Mouse (Mus musculus) stomach, embryonic 15.5 days (tissue): ENCODE measurements around the gene Prr5. TPM values are rescaled to one million over a fixed set of nuclear protein-coding genes. Genes with fewer than 3 reads are reported as not detected.

Experiments
- ATAC-seq: fragments of 200-750 bp; cut with Nextera tagmentation; 2 replicates; pipeline ENCODE4 v1.8.0; 2017; ENCODE audit warnings: low read depth, moderate number of reproducible peaks, moderate TSS enrichment; ENCODE audit not compliant: insufficient read depth, low FRiP score
- H3K27ac ChIP-seq: fragments of 300-500 bp; sonication (generic); 2 replicates; pipeline ENCODE4 v1.5.1; 2015; ENCODE audit warnings: mild to moderate bottlenecking, inconsistent platforms
- H3K27me3 ChIP-seq: fragments of 300-500 bp; sonication (generic); replicated peaks from 2 replicates; pipeline ENCODE4 v1.6.1; 2015; ENCODE audit warnings: inconsistent platforms
- H3K36me3 ChIP-seq: fragments of 300-500 bp; sonication (generic); 2 replicates; pipeline ENCODE4 v1.6.1; 2015; ENCODE audit warnings: inconsistent platforms
- H3K4me1 ChIP-seq: fragments of 300-500 bp; sonication (generic); 2 replicates; pipeline ENCODE4 v1.6.1; 2015; ENCODE audit warnings: inconsistent platforms
- H3K4me2 ChIP-seq: fragments of 300-500 bp; sonication (generic); 2 replicates; pipeline ENCODE4 v1.6.1; 2015; ENCODE audit warnings: mild to moderate bottlenecking, inconsistent platforms
- H3K4me3 ChIP-seq: fragments of 300-500 bp; sonication (generic); replicated peaks from 2 replicates; pipeline ENCODE4 v1.5.1; 2015; ENCODE audit warnings: inconsistent platforms
- H3K9ac ChIP-seq: fragments of 300-500 bp; sonication (generic); 2 replicates; pipeline ENCODE4 v1.6.1; 2015; ENCODE audit warnings: inconsistent platforms
- H3K9me3 ChIP-seq: fragments of 300-500 bp; sonication (generic); 2 replicates; pipeline ENCODE4 v1.6.1; 2016; ENCODE audit warnings: inconsistent platforms
- WGBS: fragments of 180-500 bp; shearing (Covaris S2); methylation state at CpG from one replicate; pipeline ENCODE4 v1.1.7; 2015; 5-methylcytosine and 5-hydroxymethylcytosine counted together
- polyA plus RNA-seq: library from polyadenylated mRNA; unstranded; fragments of >200 nt; fragmentation: Nextera tagmentation; extraction: Ambion mirVana; gene quantifications from 2 replicates; pipeline ENCODE4 v1.2.1, GENCODE M21; 2015

Prr5 gene
- polyA plus RNA-seq, 1 experiment from 2014 or later: 40.1 TPM

DNA sequence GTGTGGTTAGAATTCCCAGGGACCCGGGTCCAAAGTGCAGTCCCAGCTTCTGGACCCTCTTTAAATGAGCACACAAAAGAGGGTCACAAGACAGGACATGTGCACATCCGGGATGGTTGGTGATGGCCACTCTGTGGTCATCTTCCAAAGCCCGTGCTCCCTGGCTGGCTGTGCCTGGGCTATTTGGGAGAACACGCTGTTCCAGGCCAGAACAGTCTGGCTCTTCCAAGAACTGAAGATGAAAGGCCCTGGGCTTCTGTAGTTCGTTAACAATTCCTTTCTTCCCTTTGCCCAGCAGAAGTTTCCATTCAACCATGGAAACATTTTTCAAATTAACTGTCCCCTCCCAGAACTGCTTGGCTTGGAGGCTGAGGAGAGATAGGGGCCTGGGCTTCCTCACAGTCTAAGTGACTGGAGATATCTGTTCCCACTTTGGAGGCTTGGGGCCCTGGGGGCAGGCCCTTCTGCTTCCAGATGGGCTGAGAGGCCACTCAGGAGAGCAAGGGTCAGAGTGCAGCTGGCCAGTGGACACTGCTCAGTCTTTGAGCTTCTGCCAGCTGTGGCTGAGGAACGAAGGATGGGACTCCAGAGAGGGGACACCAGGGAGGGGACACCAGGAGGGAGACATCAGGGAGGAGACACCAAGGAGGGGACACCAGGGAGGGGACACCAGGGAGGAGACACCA is 29.8 kb upstream of the Prr5 start:
- H3K27me3 ChIP-seq: no peaks in the 10 kb centered on the region
- no peaks in the 10 kb centered on the region for H3K9me3 ChIP-seq
- peaks cover 11% of the 10 kb centered on the region for H3K4me1 ChIP-seq
- H3K4me3 ChIP-seq: no peak overlapping the region
- no peak overlapping the region for H3K9ac ChIP-seq
- ATAC-seq: peak; percentile 56
- peak overlapping the region; percentile 70 for H3K27ac ChIP-seq
- no peak overlapping the region for H3K4me2 ChIP-seq
- 39% methylated on average over 6 of the region's 6 CpGs for WGBS
- no peaks in the 10 kb centered on the region for H3K36me3 ChIP-seq

DNA sequence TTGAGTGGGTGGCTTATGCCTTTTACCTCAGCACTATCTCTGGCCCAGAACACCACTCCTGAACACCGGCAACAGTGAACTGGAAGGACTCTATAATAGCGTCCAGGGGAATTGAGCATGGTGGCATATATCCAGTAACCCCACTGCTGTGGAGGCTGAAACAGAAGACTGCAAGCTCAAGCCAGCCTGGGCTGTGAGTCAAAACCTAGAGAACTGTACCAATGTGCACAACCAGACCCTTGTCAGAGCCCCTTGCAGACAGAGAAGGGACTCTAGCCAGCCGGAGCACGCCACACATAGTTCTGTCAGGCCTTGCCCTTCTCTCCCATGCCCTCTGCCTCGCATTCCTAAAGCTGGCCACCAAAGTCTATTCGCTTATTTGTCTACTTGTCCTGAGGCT is 28.7 kb upstream of the Prr5 start:
- H3K36me3 ChIP-seq: no peaks in the 10 kb centered on the region
- no peak overlapping the region for H3K27ac ChIP-seq
- H3K9ac ChIP-seq: no peak overlapping the region
- no peak overlapping the region for H3K4me3 ChIP-seq
- H3K4me1 ChIP-seq: peaks cover 11% of the 10 kb centered on the region
- H3K27me3 ChIP-seq: no peaks in the 10 kb centered on the region
- no peaks in the 10 kb centered on the region for H3K9me3 ChIP-seq
- no peak for ATAC-seq
- 70% methylated on average over 6 of the region's 6 CpGs for WGBS
- H3K4me2 ChIP-seq: no peak overlapping the region

DNA sequence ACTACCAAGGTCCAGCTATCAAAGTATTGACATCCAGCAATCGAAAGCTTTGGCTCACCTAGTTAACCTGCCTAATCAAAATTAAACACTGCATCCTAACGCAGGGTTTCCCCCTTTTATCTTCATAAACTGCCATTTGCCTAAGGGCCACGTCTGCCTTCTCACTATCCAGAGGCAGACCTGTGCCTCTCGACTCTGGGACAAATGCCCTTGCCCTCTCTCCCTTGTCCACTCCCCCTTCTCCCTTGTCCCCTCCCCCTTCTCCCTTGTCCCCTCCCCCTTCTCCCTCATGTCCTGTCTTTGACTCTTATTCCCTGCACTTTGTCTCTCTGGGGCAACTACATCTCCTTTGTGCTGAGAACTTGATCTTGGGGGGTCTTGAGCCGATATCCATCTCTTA is 28.3 kb upstream of the Prr5 start:
- Histone ChIP-seq H3K36me3 (no peaks in the 10 kb centered on the region), H3K4me1 (peaks cover 11% of the 10 kb centered on the region), H3K9me3 (no peaks in the 10 kb centered on the region), H3K4me3 (no peak overlapping the region), H3K9ac (no peak overlapping the region), H3K27ac (no peak overlapping the region), H3K27me3 (no peaks in the 10 kb centered on the region), H3K4me2 (no peak overlapping the region)
- 51% methylated on average over 5 of the region's 5 CpGs for WGBS
- ATAC-seq: no peak

- Histone ChIP-seq H3K27me3 (no peaks in the 10 kb centered on the region), H3K4me2 (no peak overlapping the region), H3K4me1 (peaks cover 11% of the 10 kb centered on the region), H3K4me3 (no peak overlapping the region), H3K9me3 (no peaks in the 10 kb centered on the region), H3K36me3 (no peaks in the 10 kb centered on the region), H3K27ac (no peak overlapping the region), H3K9ac (no peak overlapping the region)
- WGBS: 87% methylated on average over 1 of the region's 1 CpGs
- no peak for ATAC-seq
Observed at GRCm38 (mm10) chr15:84641948-84642347, 27.5 kb upstream of the Prr5 start.

GRCm38 (mm10) chr15:84643178-84643577 is 26.2 kb upstream of the Prr5 start:
- Histone ChIP-seq H3K4me2 (no peak overlapping the region), H3K4me3 (no peak overlapping the region), H3K27me3 (no peaks in the 10 kb centered on the region), H3K36me3 (no peaks in the 10 kb centered on the region), H3K9me3 (no peaks in the 10 kb centered on the region), H3K9ac (no peak overlapping the region), H3K4me1 (peaks cover 11% of the 10 kb centered on the region), H3K27ac (peak overlapping the region; percentile 33; the same call in 1 of the 2 replicates)
- WGBS: 0% methylated on average over 1 of the region's 1 CpGs
- ATAC-seq: peak; percentile 37; the same call in 1 of the 2 replicates

DNA sequence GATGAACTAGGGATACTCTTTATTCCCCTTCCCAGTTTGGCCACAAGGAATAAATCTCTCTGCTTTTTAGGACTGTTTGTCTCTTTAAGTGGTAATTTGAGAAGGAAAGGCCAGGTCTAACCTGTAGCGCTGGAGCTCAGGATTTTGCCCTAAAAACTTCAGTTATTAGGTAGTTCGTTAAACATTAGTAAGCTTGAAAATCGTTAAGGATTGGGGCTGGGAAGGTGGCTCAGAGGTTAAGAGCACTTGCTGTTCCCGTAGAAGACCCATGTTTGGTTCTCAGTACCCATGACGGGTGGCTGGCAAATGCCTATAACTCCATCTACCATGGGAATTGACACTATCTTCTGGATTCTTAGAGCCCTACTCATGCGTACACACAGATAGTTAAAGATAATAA is 17.9 kb upstream of the Prr5 start:
- H3K4me3 ChIP-seq: no peak overlapping the region
- peaks cover 17% of the 10 kb centered on the region for H3K4me1 ChIP-seq
- H3K9ac ChIP-seq: no peak overlapping the region
- no peaks in the 10 kb centered on the region for H3K9me3 ChIP-seq
- no peaks in the 10 kb centered on the region for H3K36me3 ChIP-seq
- H3K27ac ChIP-seq: no peak overlapping the region
- H3K4me2 ChIP-seq: no peak overlapping the region
- no peaks in the 10 kb centered on the region for H3K27me3 ChIP-seq
- WGBS: 86% methylated on average over 6 of the region's 6 CpGs
- no peak for ATAC-seq

DNA sequence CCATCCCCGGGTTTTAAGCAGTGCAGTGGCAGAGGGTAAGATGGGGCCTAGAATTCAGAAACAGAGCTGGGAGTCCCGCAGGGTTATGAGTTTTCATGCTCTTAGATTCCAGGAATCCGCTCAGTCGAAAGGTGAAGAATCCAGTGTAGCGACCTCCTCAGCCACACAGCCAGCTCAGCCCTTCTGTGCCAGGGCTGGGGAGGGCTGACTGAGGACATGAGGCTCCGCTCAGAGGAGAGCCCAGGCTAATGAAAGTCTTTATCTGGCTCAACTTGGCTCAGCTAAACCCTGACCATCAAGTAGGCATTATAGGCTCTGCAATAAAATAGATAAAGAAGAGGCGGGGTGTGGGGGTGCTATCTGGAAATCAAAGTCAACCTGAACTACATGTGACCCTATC is 16.3 kb upstream of the Prr5 start:
- Histone ChIP-seq H3K4me3 (no peak overlapping the region), H3K9me3 (no peaks in the 10 kb centered on the region), H3K4me1 (peaks cover 17% of the 10 kb centered on the region), H3K27me3 (no peaks in the 10 kb centered on the region), H3K9ac (no peak overlapping the region), H3K27ac (no peak overlapping the region), H3K36me3 (no peaks in the 10 kb centered on the region), H3K4me2 (no peak overlapping the region)
- 89% methylated on average over 7 of the region's 7 CpGs for WGBS
- no peak for ATAC-seq

- H3K36me3 ChIP-seq: no peaks in the 10 kb centered on the region
- peak overlapping the region; percentile 95 for H3K27ac ChIP-seq
- H3K27me3 ChIP-seq: no peaks in the 10 kb centered on the region
- H3K4me3 ChIP-seq: peak overlapping the region; percentile 38
- peaks cover 17% of the 10 kb centered on the region for H3K4me1 ChIP-seq
- 2% methylated on average over 28 of the region's 28 CpGs for WGBS
- peak; percentile 91 for ATAC-seq
- no peak overlapping the region for H3K9ac ChIP-seq
- H3K9me3 ChIP-seq: no peaks in the 10 kb centered on the region
- H3K4me2 ChIP-seq: peak overlapping the region; percentile 63
Observed at GRCm38 (mm10) chr15:84653979-84654966, 15.1 kb upstream of the Prr5 start.

GRCm38 (mm10) chr15:84654975-84655374 is 14.4 kb upstream of the Prr5 start:
- WGBS: 46% methylated on average over 10 of the region's 10 CpGs
- ATAC-seq: no peak
- Histone ChIP-seq H3K27me3 (no peaks in the 10 kb centered on the region), H3K9me3 (no peaks in the 10 kb centered on the region), H3K4me2 (peak overlapping the region; percentile 63), H3K9ac (no peak overlapping the region), H3K36me3 (no peaks in the 10 kb centered on the region), H3K4me3 (no peak overlapping the region), H3K4me1 (peaks cover 17% of the 10 kb centered on the region), H3K27ac (peak overlapping the region; percentile 95)

DNA sequence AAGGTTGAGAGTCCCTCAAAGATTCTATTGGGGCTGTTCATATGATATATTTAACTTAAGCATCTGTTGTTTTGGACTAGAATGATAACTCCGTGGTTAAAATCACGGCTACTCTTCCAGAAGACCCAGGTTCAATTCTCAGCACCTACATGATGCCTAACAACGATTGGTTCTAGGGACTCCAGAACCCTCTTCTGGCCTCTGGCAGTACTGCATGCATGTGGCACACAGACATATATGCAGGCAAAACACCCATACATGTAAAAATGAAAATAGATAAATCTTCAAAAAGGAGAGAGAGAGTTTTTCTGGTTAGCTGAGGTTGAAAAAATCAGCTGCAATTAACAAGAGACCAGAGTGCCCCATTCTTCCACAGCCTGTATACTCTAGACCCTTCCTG is 12.7 kb upstream of the Prr5 start:
- no peaks in the 10 kb centered on the region for H3K27me3 ChIP-seq
- H3K36me3 ChIP-seq: no peaks in the 10 kb centered on the region
- H3K4me3 ChIP-seq: no peak overlapping the region
- no peaks in the 10 kb centered on the region for H3K9me3 ChIP-seq
- no peak overlapping the region for H3K9ac ChIP-seq
- peaks cover 17% of the 10 kb centered on the region for H3K4me1 ChIP-seq
- no peak for ATAC-seq
- no peak overlapping the region for H3K4me2 ChIP-seq
- H3K27ac ChIP-seq: no peak overlapping the region
- WGBS: 88% methylated on average over 3 of the region's 3 CpGs

GRCm38 (mm10) chr15:84657384-84658064 is 11.9 kb upstream of the Prr5 start:
- H3K36me3 ChIP-seq: no peaks in the 10 kb centered on the region
- H3K9ac ChIP-seq: no peak overlapping the region
- no peak overlapping the region for H3K4me3 ChIP-seq
- H3K4me2 ChIP-seq: no peak overlapping the region
- H3K4me1 ChIP-seq: peaks cover 17% of the 10 kb centered on the region
- no peaks in the 10 kb centered on the region for H3K9me3 ChIP-seq
- ATAC-seq: no peak
- 64% methylated on average over 9 of the region's 9 CpGs for WGBS
- no peaks in the 10 kb centered on the region for H3K27me3 ChIP-seq
- H3K27ac ChIP-seq: no peak overlapping the region

DNA sequence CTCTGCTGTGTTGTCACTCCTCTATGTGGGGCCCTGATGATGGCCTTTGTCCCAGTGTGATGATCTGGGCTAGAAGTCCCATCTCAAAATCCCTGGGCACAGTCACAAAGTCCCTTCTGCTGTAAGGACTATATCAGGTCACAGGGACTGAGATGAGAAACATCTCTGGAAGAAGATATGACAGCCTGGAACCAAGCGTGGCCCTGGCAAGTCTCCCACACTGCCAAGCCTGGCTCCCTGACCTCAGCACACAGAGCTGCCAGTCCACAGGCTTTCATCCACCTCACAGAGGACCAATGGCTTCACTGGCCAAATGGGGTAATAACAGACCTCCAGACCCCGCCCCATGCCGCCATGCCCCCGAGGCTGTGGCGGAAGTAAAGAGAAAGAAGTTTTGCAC is 10.8 kb upstream of the Prr5 start:
- Histone ChIP-seq H3K27me3 (peaks cover 2% of the 10 kb centered on the region; the same call in 1 of the 2 replicates), H3K4me3 (no peak overlapping the region), H3K36me3 (no peaks in the 10 kb centered on the region), H3K4me2 (no peak overlapping the region), H3K27ac (no peak overlapping the region), H3K4me1 (peaks cover 19% of the 10 kb centered on the region), H3K9me3 (no peaks in the 10 kb centered on the region), H3K9ac (no peak overlapping the region)
- no peak for ATAC-seq
- WGBS: 75% methylated on average over 5 of the region's 5 CpGs
